In genomic region chr1:152648052-152648451, GRCm38 (mm10) we compare ENCODE assay signal across 21 mouse cellular contexts.
A peak's percentile ranks its signal among the peaks of the same experiment; 100 is the strongest.
DNase-seq lines count a peak whose midpoint lies in the region.
"Had no signal": no experiment of that assay in that cellular context is flagged by ENCODE, and none has a peak within 500 bp of the region (broad histone marks: within the 10 kb centered on the region; RNA-seq: fewer than 3 reads in every experiment).

No protein-coding gene starts in this region.

- no peak overlapping the region for H3K4me3 ChIP-seq in heart, embryonic 10.5 days
- H3K4me3 ChIP-seq: embryonic facial prominence, embryonic 13.5 days; embryonic facial prominence, embryonic 15.5 days; erythroblast, embryonic 14.5 days; forebrain, embryonic 10.5 days; forebrain, embryonic 12.5 days had no signal

- peak; percentile 14 for DNase-seq in gastrocnemius, adult 18-20 months (ENCODE audit: low spot score)
- DNase-seq in gastrocnemius, postnatal 10 days = no peak
- peak; percentile 87 for DNase-seq in heart, adult 11 months
- DNase-seq in heart, adult 9 months (ENCODE audit: low spot score in 2 of 2) = no peak
- DNase-seq in heart, embryonic 10.5 days (ENCODE audit: low spot score) = peak; percentile 36
- DNase-seq in heart, postnatal 25 days (ENCODE audit: low spot score) = no peak
- DNase-seq: adrenal gland, adult 2 months; adrenal gland, postnatal 10 days; adrenal gland, postnatal 25 days; cerebellum, adult 11 months; cerebellum, adult 18-20 months; cerebellum, adult 8-10 months; cerebellum, adult 9-11 months; cerebellum, postnatal 14 days; cerebellum, postnatal 36 days; embryo, embryonic 11 days had no signal

- peaks cover 27% of the 10 kb centered on the region for H3K4me1 ChIP-seq in heart, embryonic 10.5 days
- H3K4me1 ChIP-seq: embryonic facial prominence, embryonic 15.5 days; forebrain, embryonic 10.5 days; forebrain, embryonic 12.5 days had no signal

- H3K27ac ChIP-seq in heart, embryonic 10.5 days = no peak overlapping the region
- H3K27ac ChIP-seq: embryonic facial prominence, embryonic 13.5 days; embryonic facial prominence, embryonic 15.5 days; forebrain, embryonic 10.5 days; forebrain, embryonic 12.5 days had no signal

- no peaks in the 10 kb centered on the region for H3K27me3 ChIP-seq in heart, embryonic 10.5 days (ENCODE audit: insufficient read depth, poor library complexity, severe bottlenecking)
- H3K27me3 ChIP-seq: embryonic facial prominence, embryonic 13.5 days; embryonic facial prominence, embryonic 15.5 days; forebrain, embryonic 12.5 days had no signal

- no peaks in the 10 kb centered on the region for H3K36me3 ChIP-seq in heart, embryonic 10.5 days
- H3K36me3 ChIP-seq: embryonic facial prominence, embryonic 13.5 days; embryonic facial prominence, embryonic 15.5 days; forebrain, embryonic 10.5 days; forebrain, embryonic 12.5 days had no signal

- H3K9me3 ChIP-seq in heart, embryonic 10.5 days = no peaks in the 10 kb centered on the region
- H3K9me3 ChIP-seq: embryonic facial prominence, embryonic 13.5 days; embryonic facial prominence, embryonic 15.5 days; forebrain, embryonic 10.5 days; forebrain, embryonic 12.5 days had no signal

- WGBS in heart, embryonic 10.5 days = 66% methylated on average over 5 of the region's 5 CpGs

- intact Hi-C loops in heart, postnatal 25 days (cut with DNase I) = no loop called here

Comparison
In these comparisons a context has a peak if more than half of its experiments do, and no peak if none do; other contexts are left out.
1. DNase-seq: peak in gastrocnemius, adult 18-20 months (single experiment), heart, adult 11 months (single experiment) and heart, embryonic 10.5 days (single experiment); none in gastrocnemius, postnatal 10 days (single experiment), heart, adult 9 months (0 of 2) and heart, postnatal 25 days (single experiment).